Mouse (Mus musculus) midbrain, postnatal 0 days (tissue): ENCODE measurements at regions not wholly inside any gene's neighbourhood (a gene's known extent, or its start where the extent isn't known, plus 50 kb on each side); places are given as distances from the start of the nearest gene placed in this dataset.

Experiments
- ATAC-seq: fragments of 200-750 bp; cut with Nextera tagmentation; 2 replicates; pipeline ENCODE4 v1.8.0; 2017; ENCODE audit warnings: moderate number of reproducible peaks, mild to moderate bottlenecking, moderate TSS enrichment, moderate library complexity; ENCODE audit not compliant: low FRiP score
- DNase-seq: peaks from one replicate; pipeline ENCODE4 v3.0.0-alpha.2; 2015; ENCODE audit warnings: low spot score
- H3K27ac ChIP-seq: fragments of 300-500 bp; sonication (generic); 2 replicates; pipeline ENCODE4 v1.5.1; 2014; ENCODE audit warnings: low read depth, mild to moderate bottlenecking, low read length, mixed read lengths
- H3K27me3 ChIP-seq: fragments of 300-500 bp; sonication (generic); 2 replicates; pipeline ENCODE4 v1.6.1; 2014; ENCODE audit warnings: low read length, control low read depth, mixed read lengths; ENCODE audit not compliant: insufficient read depth
- H3K36me3 ChIP-seq: fragments of 300-500 bp; sonication (generic); 2 replicates; pipeline ENCODE4 v1.6.1; 2014; ENCODE audit warnings: low read length, control low read depth, mixed read lengths; ENCODE audit not compliant: insufficient read depth
- H3K4me1 ChIP-seq: fragments of 300-500 bp; sonication (generic); 2 replicates; pipeline ENCODE4 v1.6.1; 2014; ENCODE audit warnings: mild to moderate bottlenecking, control low read depth, antibody characterized with exemption, low read length, mixed read lengths; ENCODE audit not compliant: insufficient read depth
- H3K4me2 ChIP-seq: fragments of 300-500 bp; sonication (generic); 2 replicates; pipeline ENCODE4 v1.6.1; 2014; ENCODE audit warnings: low read depth, mild to moderate bottlenecking, low read length, mixed read lengths; ENCODE audit not compliant: poor library complexity, severe bottlenecking
- H3K4me3 ChIP-seq: fragments of 300-500 bp; sonication (generic); 2 replicates; pipeline ENCODE4 v1.5.1; 2014; ENCODE audit warnings: low read depth, mild to moderate bottlenecking, low read length, moderate library complexity
- H3K9ac ChIP-seq: fragments of 300-500 bp; sonication (generic); replicated peaks from 2 replicates; pipeline ENCODE4 v1.6.1; 2014; ENCODE audit warnings: mild to moderate bottlenecking, low read length, moderate library complexity, mixed read lengths; ENCODE audit not compliant: poor library complexity, severe bottlenecking
- H3K9me3 ChIP-seq: fragments of 300-500 bp; sonication (generic); 2 replicates; pipeline ENCODE4 v1.6.1; 2016; ENCODE audit warnings: low read length, control low read depth
- CTCF ChIP-seq: IDR thresholded peaks from 2 replicates; pipeline ENCODE4 v1.5.1; 2016; ENCODE audit warnings: antibody characterized with exemption, mild to moderate bottlenecking
- WGBS: fragments of 180-500 bp; shearing (Covaris S2); extraction: QIAGEN DNeasy Blood & Tissue Kit; methylation state at CpG from one replicate; pipeline ENCODE4 v1.1.7; 2014; 5-methylcytosine and 5-hydroxymethylcytosine counted together

DNA sequence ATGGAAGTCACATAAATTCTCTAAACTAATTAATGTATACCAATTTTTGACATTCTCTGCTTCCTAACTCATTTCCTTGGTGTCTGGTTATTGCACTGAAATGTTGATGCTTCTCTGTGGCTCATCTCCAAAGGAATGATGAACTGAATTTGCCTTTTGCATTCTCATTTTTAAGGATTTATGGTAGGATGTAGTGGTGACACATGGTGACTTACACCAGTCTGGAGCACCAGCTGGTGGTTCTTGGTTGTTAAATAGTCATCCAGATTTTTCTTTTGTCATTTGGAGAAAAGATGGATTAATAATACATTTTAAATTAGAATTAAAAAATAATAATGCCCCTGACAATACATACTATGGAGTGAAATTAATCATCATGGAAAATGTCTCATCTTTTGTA is 1097.2 kb upstream of the Epha7 start:
- Histone ChIP-seq H3K9ac (no peak overlapping the region), H3K27ac (no peak overlapping the region), H3K4me2 (no peak overlapping the region), H3K4me1 (no peaks in the 10 kb centered on the region), H3K4me3 (no peak overlapping the region), H3K9me3 (no peaks in the 10 kb centered on the region), H3K27me3 (no peaks in the 10 kb centered on the region), H3K36me3 (no peaks in the 10 kb centered on the region)
- no peak for TF ChIP-seq CTCF
- ATAC-seq, result no peak
- no peak for DNase-seq

DNA sequence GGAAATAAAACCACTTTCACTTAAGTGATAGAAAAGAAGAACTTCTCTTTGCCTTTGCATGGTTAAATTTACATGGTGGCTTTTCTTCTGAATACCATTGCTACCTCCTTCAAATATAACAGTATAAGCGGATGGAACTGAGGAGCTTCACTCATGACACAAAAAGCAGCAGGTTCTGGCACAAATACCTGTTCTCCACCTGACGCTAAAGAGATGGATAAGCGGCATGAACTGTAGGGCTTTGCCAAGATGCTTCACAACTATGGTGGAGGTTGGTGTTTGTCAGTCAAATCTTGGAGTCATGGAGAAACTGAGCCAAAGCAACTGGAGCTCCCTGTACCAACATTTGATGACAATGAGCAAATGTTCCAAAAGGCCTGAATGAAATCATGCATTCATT is 1085.2 kb upstream of the Epha7 start:
- Histone ChIP-seq H3K9me3 (no peaks in the 10 kb centered on the region), H3K27me3 (no peaks in the 10 kb centered on the region), H3K4me1 (no peaks in the 10 kb centered on the region), H3K36me3 (no peaks in the 10 kb centered on the region), H3K27ac (no peak overlapping the region), H3K4me2 (no peak overlapping the region), H3K4me3 (no peak overlapping the region), H3K9ac (no peak overlapping the region)
- 92% methylated on average over 3 of the region's 3 CpGs for WGBS
- no peak for DNase-seq
- ATAC-seq, result no peak
- TF ChIP-seq CTCF, result no peak

DNA sequence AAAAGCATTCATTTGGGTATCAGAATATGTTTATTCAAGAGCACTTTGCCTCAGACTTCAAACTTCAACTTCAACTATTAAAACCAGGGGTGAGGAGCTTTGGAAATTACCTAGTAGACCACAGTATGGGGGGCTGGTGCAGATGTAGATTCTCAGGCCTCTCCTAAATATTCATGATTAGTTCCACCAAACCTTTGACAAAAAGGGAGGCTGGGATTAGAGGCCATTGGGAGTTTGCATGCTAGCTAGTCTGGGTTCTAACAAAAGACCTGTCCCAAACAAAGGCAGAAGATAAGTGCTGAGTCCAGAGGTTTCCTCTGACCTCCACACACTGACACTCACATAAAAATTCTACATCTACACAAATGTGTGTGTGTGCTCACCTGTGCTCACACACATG is 1078.8 kb upstream of the Epha7 start:
- Histone ChIP-seq H3K27ac (no peak overlapping the region), H3K27me3 (no peaks in the 10 kb centered on the region), H3K9me3 (no peaks in the 10 kb centered on the region), H3K4me2 (no peak overlapping the region), H3K9ac (no peak overlapping the region), H3K4me3 (no peak overlapping the region), H3K36me3 (no peaks in the 10 kb centered on the region), H3K4me1 (no peaks in the 10 kb centered on the region)
- DNase-seq (no peak), ATAC-seq (no peak)
- no peak for TF ChIP-seq CTCF

DNA sequence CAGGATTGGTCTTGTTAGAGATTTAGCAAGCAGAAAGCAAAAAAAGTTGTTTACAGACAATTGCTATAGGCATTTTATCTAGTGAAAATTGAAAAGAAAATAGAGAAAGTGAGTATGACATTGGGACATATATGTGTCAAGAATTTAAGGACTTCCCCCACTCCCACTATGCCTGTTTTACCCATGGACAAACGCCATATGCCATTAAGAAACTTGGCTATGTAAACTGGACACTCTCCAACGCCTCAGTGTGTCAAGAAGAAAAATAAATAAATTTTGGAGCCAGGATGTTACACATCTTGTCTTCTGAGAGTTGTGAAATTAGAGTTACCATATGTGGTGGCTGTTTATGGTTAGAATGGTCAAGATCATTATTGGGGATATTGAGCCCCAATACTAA is 1031.1 kb upstream of the Epha7 start:
- TF ChIP-seq CTCF, result no peak
- Histone ChIP-seq H3K4me2 (no peak overlapping the region), H3K27me3 (no peaks in the 10 kb centered on the region), H3K27ac (no peak overlapping the region), H3K9ac (no peak overlapping the region), H3K4me1 (no peaks in the 10 kb centered on the region), H3K9me3 (no peaks in the 10 kb centered on the region), H3K36me3 (no peaks in the 10 kb centered on the region), H3K4me3 (no peak overlapping the region)
- WGBS, result 85% methylated on average over 2 of the region's 2 CpGs
- DNase-seq (no peak), ATAC-seq (no peak)

DNA sequence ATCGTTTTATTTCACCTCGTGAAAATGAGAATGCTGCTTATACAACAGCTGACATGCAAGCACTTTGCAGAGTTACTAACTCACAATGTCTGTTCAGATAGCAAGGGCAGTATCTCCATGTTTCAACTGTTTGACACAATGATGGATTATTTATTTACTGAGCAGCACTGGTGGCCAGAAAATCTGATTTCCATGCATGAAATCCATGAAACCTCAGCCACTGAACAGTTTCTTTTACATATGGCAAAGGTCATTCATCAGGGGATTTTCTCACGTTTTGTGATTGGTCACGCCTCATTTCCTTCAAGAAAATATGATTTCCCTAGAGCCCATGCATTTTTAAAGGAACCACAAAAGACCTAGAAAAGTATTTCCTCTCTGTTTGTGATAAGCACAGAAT is 1025.9 kb upstream of the Epha7 start:
- Histone ChIP-seq H3K4me2 (no peak overlapping the region), H3K27ac (no peak overlapping the region), H3K36me3 (no peaks in the 10 kb centered on the region), H3K27me3 (peaks cover 7% of the 10 kb centered on the region; the same call in 1 of the 2 replicates), H3K4me1 (no peaks in the 10 kb centered on the region), H3K4me3 (no peak overlapping the region), H3K9ac (no peak overlapping the region), H3K9me3 (no peaks in the 10 kb centered on the region)
- no peak for TF ChIP-seq CTCF
- DNase-seq, result peak; percentile 34
- 16% methylated on average over 4 of the region's 4 CpGs for WGBS
- ATAC-seq, result no peak
